Mouse (Mus musculus) retina, postnatal 7 days (tissue): ENCODE results near the gene Fras1.

Experiments
- DNase-seq: peaks from one replicate; pipeline ENCODE4 v3.0.0-alpha.2; 2012; ENCODE audit warnings: low read depth, low spot score

The Fras1 gene

DNA sequence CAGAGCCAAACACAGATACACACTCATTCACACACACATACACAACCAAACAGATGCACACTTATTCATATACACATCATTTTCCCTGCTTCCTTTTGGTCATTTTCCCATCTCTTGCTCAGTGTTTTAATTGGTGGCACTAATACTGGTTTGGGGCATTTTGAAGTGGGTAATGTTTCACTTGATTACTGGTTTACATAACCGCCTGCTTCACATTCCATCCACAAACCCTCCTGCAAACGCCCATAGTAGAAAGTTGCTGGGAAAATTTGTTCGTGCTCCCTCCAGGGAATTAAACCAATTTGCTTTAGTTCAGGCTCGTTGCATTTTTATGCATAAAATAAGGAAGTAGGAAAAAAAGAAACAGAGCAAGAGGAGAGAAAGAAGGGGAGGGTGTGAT lies 200.8 kb downstream of the Fras1 start:
- DNase-seq = no peak

DNA sequence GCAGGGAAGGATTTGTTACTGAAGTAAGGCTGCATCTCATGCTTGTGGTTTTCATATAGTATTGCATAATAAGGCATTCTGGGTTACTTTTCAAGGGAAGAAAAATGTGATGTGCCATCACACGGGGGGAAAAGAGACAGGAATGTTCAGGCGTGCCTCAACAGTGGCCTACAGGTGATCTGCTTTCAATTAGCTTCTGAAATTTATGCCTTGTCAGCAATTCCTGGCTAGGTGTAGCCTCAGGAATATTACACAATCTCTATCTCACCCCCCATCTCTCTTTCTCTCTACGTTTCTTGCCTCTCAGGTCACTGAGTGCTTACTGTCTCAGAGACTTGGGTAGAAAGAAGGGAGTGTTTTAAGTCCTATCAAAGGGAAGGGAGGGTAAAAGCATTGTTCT lies 204.9 kb downstream of the Fras1 start:
- no peak for DNase-seq

DNA sequence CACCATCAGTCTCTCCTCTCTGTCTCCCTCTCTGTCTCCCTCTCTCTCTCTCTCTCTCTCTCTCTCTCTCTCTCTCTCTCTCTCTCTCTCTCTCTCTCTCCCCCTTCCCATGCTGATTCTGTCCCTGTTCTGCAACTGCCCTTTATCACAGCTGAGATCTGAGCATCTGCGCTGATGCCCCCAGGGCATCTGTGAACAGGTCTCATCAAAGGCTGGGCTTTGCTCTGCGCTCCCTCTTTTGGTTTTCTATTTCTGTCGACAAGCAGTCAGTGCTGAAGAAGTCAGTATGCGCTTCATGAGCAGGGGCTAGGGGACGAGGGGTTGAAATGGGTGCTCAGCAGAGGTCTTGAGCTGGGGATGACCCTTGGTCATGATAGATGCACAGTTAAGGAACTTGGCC lies 206.2 kb downstream of the Fras1 start:
- DNase-seq = no peak

DNA sequence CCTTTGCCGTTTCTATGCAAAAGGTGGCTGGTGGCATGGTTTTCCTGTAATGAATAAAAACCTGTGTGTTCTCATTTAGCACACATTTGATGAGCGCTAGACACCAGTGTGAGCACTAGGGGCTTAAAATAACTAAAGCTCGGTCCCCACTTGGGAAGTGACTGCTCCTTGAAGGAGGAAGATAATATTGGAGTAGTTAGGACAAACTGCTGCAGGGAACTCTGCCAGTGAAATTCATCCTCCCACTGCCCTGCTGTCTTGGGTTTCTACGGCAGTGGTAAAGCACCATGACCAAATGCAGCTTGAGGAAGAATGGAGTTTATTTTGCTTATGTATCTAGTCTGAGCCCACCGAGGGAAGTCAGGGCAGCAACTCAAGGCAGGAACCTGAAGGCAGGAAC lies 211.0 kb downstream of the Fras1 start:
- DNase-seq = no peak

DNA sequence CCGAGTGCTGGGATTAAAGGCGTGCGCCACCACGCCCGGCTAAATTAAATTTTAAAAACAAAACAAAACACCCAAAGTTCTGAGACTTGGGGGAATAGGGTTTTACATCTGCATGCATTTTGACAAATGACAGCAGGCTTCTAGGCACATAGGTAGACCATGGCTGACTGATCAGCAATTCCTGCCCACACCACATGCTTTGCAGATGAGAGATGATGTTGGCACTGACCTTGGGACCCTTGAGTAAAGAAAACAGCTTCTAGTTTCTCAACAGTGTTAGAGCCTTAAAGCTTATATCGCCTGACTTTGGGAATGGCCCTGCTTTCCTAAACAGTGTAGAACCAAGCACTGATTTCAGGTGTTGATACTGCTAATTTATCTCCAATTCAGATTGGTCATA lies 216.9 kb downstream of the Fras1 start:
- no peak for DNase-seq

GRCm38 (mm10) chr5:96595793-96596192 lies 222.0 kb downstream of the Fras1 start:
- DNase-seq = no peak

DNA sequence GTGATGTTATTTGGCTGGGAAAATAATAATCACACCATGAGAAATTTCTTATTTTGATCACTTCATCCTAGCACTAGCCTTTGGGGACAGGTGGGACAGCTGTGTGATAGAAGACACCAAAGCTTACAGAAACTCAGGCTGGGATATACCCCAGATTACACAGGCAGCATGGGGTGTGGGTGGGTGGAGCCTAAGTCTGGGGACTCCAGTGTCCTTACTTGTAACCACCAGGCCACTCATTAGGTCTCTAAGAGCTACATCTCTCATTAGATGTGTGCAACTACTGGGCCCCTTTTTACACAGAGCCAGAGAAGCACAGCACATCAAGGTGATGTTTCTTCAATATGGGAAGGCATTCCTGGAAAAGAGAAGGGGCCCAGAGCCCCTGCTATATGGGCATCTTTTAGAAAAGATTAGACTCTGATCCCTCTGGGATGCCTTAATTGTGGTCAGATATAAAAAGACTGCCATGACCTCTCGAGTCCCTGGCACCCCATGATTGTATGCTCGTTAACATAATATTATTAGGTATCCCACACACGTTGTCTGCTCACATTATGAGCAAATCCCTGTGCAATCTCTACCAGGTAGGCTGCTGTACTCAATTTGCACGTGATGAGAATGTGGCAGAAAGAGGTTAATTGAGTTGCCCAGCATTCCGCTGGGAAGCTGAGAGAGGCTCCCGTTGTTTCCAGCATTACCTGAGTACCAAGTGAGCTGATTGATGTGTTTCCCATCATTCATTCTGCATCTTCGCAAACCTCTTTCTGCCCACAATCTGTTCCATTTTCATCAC lies 230.4 kb downstream of the Fras1 start:
- no peak for DNase-seq

DNA sequence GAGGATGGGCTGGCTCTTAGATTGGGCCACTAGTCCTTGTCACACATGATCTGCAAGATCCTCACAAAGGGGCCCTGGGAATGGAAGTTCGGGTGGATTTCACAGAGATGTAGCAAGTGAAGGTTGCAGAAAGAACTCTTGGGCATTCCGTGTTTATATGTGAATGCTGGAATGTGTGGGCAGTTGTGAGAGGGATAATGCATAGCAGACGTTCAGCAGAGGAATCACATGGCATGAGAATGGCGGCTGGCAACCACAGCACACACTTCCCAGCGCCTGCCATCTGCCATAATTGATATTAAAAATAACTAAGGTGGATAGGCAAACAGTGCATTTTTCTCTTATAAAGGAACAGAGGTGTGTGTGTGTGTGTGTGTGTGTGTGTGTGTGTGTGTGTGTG lies 234.3 kb downstream of the Fras1 start:
- no peak for DNase-seq

- DNase-seq = no peak
These were observed 235.0 kb downstream of the Fras1 start for GRCm38 (mm10) chr5:96608581-96609280.

- no peak for DNase-seq
These were observed 238.3 kb downstream of the Fras1 start for GRCm38 (mm10) chr5:96612077-96612476.

GRCm38 (mm10) chr5:96616954-96617646 lies 243.3 kb downstream of the Fras1 start:
- no peak for DNase-seq

GRCm38 (mm10) chr5:96618008-96618407 lies 244.3 kb downstream of the Fras1 start:
- DNase-seq = no peak

- DNase-seq = no peak
These were observed 246.5 kb downstream of the Fras1 start for GRCm38 (mm10) chr5:96620209-96620608.

DNA sequence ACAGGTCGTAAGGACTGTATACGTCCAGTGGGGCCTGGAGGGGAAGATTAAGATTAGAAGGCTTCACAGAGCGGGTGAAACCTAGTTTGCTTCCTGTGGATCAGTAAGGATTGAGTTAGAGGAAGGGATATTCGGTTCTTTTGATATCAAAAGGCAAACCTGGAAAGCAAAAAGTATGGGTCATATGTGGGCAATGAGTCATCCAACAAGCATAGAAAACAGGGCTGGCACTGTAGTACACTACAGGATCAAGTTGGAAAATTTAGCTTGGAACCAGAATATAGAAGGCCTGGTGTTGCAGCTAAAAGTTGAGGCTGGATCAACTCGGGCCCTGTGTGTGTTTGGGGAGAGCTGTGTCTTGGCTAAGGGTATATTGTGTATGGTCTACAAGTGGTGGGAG lies 246.9 kb downstream of the Fras1 start:
- no peak for DNase-seq

GRCm38 (mm10) chr5:96622604-96623352 lies 249.0 kb downstream of the Fras1 start:
- DNase-seq = no peak

GRCm38 (mm10) chr5:96629851-96630250 lies 256.1 kb downstream of the Fras1 start:
- no peak for DNase-seq

GRCm38 (mm10) chr5:96635146-96635862 lies 261.5 kb downstream of the Fras1 start:
- no peak for DNase-seq

- no peak for DNase-seq
These were observed 262.1 kb downstream of the Fras1 start for GRCm38 (mm10) chr5:96635866-96636265.

DNA sequence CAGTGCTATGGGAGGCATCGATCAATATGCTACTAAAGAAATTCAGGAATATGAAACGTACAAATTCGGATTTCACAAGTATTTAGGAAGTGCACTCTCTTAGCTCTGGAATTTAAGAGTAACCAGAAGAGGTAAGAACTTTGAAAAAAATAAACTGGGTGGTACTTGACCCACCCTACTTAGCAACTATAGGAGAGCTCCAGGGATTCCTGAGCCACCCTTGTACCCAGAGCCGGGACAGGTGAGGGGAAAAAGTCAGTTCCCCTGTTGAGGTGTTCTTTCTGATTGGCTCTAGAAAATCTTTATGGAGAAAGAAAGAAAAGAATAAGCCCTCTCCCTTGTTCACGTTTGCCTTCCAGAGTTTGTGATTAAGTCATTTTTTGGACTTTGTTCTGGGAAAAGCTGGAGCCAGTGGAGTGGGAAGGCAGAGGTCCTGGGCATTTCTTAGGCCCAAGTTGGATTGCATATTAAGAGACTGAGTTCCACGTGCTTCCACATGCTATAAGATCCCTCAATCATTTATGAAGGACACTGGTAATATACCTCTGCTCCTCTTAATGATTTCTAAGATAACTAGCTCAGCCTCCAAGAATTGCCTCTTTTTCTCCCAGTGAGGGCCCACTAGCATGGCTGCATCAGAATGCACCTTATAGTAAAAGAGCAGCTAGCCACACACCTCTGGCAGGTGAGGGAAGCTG lies 265.6 kb downstream of the Fras1 start:
- no peak for DNase-seq

GRCm38 (mm10) chr5:96641297-96641696 lies 267.5 kb downstream of the Fras1 start:
- DNase-seq = no peak

DNA sequence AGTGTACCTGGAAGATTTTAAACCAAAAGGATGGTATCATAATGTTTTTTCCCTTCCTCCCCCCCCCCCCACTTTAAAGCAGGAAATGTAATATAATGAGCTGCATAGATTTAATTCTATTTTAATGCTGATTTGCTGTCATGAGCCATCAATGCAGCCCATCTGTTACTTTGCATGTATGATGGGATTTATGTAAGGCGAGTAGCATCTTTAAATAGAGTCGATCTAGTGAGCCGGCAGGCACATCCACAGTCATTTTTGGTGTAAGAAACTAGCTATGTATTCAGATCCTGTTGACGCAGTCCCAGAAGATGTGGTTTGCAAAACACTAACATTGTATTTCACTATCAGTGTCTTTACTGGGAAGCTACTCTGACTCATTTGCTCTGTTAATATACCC lies 301.9 kb downstream of the Fras1 start:
- DNase-seq = no peak
